Mouse (Mus musculus): Measurements from ENCODE around the gene Tex12. TPM values are rescaled to one million over a fixed set of nuclear protein-coding genes. Genes with fewer than 3 reads are reported as not detected.

The Tex12 gene
- total RNA-seq, 2 experiments from 2014 or later = not detected

- DNase-seq (ENCODE audit: low spot score in 2 of 2) = no peak
Observed at GRCm38 (mm10) chr9:50518781-50519180, 42.3 kb downstream of the Tex12 start.

- no peak for DNase-seq (ENCODE audit: low spot score in 2 of 2)
Observed at GRCm38 (mm10) chr9:50515462-50515861, 45.7 kb downstream of the Tex12 start.

DNA sequence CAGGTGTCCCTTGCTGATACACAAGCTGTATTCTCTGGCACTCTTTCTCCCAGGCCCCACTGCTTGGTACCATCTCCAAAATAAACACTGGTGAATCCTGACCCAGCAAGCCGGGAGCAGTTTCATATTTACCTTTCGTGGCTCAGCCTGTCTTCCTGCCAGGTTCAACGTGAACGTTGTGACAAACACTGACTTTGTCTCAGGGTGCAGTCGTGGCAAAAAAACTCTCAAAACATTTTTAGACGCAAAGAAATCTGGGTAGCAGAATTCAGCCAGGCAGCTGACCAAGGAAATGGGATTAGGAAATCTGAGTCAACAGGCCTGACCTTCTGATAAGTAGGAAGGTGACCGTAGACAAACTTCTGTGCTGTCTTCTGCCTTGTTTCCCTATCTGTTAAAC lies 53.6 kb downstream of the Tex12 start:
- no peak for DNase-seq (ENCODE audit: low spot score in 2 of 2)

Other genes with a start within 250 kb of the Tex12 start
- gene Rpl10-ps3, start 216.4 kb downstream of the Tex12 start, total RNA-seq (2021) = 100 to 1,000 TPM; 378 to 414 TPM
- under 1 TPM in 1 of 2 experiments, not detected in 1; 0.25 TPM for gene Plet1, start 66.8 kb downstream of the Tex12 start, total RNA-seq (2021)
- gene Pts, start 32.6 kb downstream of the Tex12 start, total RNA-seq (2021) = 10 to 100 TPM; 30.7 to 36.7 TPM
- gene Il18, start 6.5 kb downstream of the Tex12 start, total RNA-seq (2021) = 10 to 100 TPM; 25.1 to 27.9 TPM
- gene Bco2, start 6.1 kb downstream of the Tex12 start, total RNA-seq (2021) = 1 to 10 TPM; 4.0 to 4.1 TPM
- 100 to 1,000 TPM; 118 to 124 TPM for gene Sdhd, start 42.5 kb upstream of the Tex12 start, total RNA-seq (2021)
- 100 to 1,000 TPM; 212 to 222 TPM for gene Timm8b, start 42.6 kb upstream of the Tex12 start, total RNA-seq (2021)
- 1 to 10 TPM; 2.3 to 2.8 TPM for gene Pih1d2, start 56.0 kb upstream of the Tex12 start, total RNA-seq (2021)
- 10 to 100 TPM; 18.3 to 19.5 TPM for gene Nkapd1, start 56.1 kb upstream of the Tex12 start, total RNA-seq (2021)
- gene Dlat, start 98.5 kb upstream of the Tex12 start, total RNA-seq (2021) = 100 to 1,000 TPM; 122 to 124 TPM
- 10 to 100 TPM; 77.1 to 84.1 TPM for gene Dixdc1, start 178.2 kb upstream of the Tex12 start, total RNA-seq (2021)
- 1 to 10 TPM; 1.2 to 1.5 TPM for gene 2310030G06Rik, start 185.2 kb upstream of the Tex12 start, total RNA-seq (2021)
- gene Cryab, start 190.0 kb upstream of the Tex12 start, total RNA-seq (2021) = 100 to 1,000 TPM; 171 to 201 TPM
- gene Hspb2, start 191.0 kb upstream of the Tex12 start, total RNA-seq (2021) = 1 to 10 TPM in 1 of 2 experiments, under 1 TPM in 1; 0.67 to 1.9 TPM
- gene Fdxacb1, start 206.9 kb upstream of the Tex12 start, total RNA-seq (2021) = 1 to 10 TPM; 5.2 to 5.9 TPM
- gene Alg9, start 213.7 kb upstream of the Tex12 start, total RNA-seq (2021) = 10 to 100 TPM; 27.3 to 28.0 TPM
- gene 1110032A03Rik, start 214.2 kb upstream of the Tex12 start, total RNA-seq (2021) = 10 to 100 TPM; 27.4 to 32.7 TPM

Measured in layer of hippocampus, adult 18-20 months (tissue).